Mouse (Mus musculus): ENCODE measurements around the gene Foxk1. TPM values are rescaled to one million over a fixed set of nuclear protein-coding genes. Genes with fewer than 3 reads are reported as not detected.

Gene Foxk1
- polyA plus RNA-seq, 1 experiment = 58.0 TPM

DNA sequence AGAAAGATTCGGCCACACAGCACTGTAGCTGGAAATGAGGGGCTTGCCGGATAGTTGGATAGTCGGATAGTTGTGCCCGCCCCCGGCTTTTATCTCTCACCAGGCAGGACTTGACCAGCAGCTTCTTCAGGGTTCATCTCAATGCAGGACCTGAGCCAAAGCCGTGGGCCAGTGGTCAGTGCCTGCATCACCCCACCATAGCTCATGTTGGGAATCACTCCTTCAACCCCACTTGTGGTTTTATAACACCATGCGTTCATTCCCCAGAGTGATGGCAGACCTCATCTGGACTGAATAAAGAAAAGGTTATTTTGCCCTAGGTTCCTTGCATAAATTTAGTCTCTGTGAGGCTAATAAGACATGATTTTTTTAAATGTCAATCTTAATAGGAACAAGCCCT is 9.1 kb downstream of the Foxk1 start:
- H3K27ac ChIP-seq (ENCODE audit: insufficient read depth, low read depth, low read length) = no peak overlapping the region
- H3K4me3 ChIP-seq (ENCODE audit: low read depth, low read length) = no peak overlapping the region
- H3K4me1 ChIP-seq (ENCODE audit: control insufficient read depth, insufficient read depth, insufficient read length, low read length) = peaks cover 15% of the 10 kb centered on the region
- no peak for TF ChIP-seq CTCF (IDR thresholded peaks at IDR 0.05; ENCODE audit: extremely low read depth, insufficient read length, insufficient replicate concordance, low read depth, low read length)
- no peak for TF ChIP-seq POLR2A (IDR thresholded peaks at IDR 0.05; ENCODE audit: low read depth, low read length)
- peaks cover 5% of the 10 kb centered on the region for H3K36me3 ChIP-seq (ENCODE audit: control insufficient read depth, insufficient read depth, low read length)
- WGBS = 85% methylated on average over 7 of the region's 7 CpGs
- no peaks in the 10 kb centered on the region for H3K27me3 ChIP-seq (ENCODE audit: control insufficient read depth, insufficient read depth, low read length)

DNA sequence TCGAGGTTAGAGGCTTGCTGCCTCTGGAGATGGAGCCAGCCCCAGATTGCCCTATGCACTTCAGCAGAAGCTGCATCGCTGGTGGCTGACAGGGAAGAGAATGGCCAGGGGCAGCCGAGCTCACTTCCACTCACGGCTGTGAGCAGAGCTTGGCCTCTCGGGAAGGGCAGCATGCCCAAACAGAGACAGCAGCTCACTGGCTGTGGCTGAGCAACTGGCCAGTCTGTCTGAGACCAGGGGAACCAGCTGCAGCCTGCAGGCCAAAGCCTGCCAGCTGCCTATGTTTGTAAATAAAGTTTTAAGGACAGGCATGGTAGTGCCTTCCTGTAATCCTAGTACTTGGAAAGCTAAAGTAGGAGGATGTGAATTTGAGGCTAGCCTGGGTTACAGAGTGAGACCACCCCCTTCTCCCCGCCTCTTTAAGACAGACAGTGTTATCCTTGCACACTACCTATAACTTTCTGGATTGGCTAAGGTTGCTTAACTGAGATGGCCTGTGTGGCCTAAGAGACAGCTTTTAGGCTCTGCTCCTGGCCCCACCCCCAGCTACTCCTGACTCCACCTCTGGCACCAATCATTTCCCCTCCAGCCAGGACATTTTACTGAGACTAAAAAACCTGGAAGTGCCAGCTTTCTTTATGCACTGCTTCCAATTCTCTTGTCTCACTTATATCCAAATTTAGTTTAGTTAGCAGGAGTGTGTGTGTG is 11.5 kb downstream of the Foxk1 start:
- TF ChIP-seq POLR2A (IDR thresholded peaks at IDR 0.05; ENCODE audit: low read depth, low read length) (no peak), CTCF (IDR thresholded peaks at IDR 0.05; ENCODE audit: extremely low read depth, insufficient read length, insufficient replicate concordance, low read depth, low read length) (no peak)
- Histone ChIP-seq H3K27ac (ENCODE audit: insufficient read depth, low read depth, low read length) (peak overlapping the region; percentile 11; the same call in 1 of the 2 replicates), H3K36me3 (ENCODE audit: control insufficient read depth, insufficient read depth, low read length) (no peaks in the 10 kb centered on the region; the same call in 1 of the 2 replicates), H3K27me3 (ENCODE audit: control insufficient read depth, insufficient read depth, low read length) (no peaks in the 10 kb centered on the region), H3K4me1 (ENCODE audit: control insufficient read depth, insufficient read depth, insufficient read length, low read length) (peaks cover 26% of the 10 kb centered on the region), H3K4me3 (ENCODE audit: low read depth, low read length) (no peak overlapping the region)
- 44% methylated on average over 6 of the region's 6 CpGs for WGBS

DNA sequence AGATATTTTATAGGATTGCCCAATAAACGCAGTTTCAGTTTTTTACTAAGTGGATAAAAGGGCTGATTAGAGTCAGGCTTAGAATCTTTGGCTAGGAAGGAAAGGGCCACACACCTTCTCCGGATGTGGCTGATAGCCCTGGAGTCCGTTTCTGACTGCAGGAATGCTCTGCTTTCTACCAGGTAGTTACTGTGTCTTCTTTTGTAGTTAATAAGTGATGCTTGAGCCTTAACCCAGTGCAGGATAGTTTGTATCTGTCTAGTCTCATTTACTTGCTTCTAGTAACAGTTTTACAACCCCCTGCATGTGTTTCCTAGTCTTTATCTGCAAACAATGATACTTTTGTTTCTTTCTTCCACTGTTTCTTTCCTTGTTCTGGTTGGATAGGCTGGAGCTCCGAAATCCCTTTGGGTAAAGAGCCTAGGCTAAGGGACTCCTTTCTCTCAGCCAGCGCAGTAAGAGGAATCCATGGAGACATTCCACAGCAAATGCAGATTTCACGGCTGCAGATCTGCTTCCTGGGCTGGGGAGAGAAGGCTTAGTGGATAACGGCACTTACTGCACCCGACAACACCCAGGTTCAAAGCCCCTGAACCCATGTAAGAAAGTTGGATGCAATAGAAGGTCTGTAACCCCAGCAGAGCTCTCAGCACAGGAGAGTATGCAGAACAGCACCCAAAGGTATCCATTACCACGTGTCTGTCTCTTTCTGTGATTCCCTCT is 12.6 kb downstream of the Foxk1 start:
- no peaks in the 10 kb centered on the region for H3K36me3 ChIP-seq (ENCODE audit: control insufficient read depth, insufficient read depth, low read length)
- TF ChIP-seq POLR2A (IDR thresholded peaks at IDR 0.05; ENCODE audit: low read depth, low read length) = no peak
- no peak for TF ChIP-seq CTCF (IDR thresholded peaks at IDR 0.05; ENCODE audit: extremely low read depth, insufficient read length, insufficient replicate concordance, low read depth, low read length)
- no peak overlapping the region for H3K4me3 ChIP-seq (ENCODE audit: low read depth, low read length)
- H3K4me1 ChIP-seq (ENCODE audit: control insufficient read depth, insufficient read depth, insufficient read length, low read length) = peaks cover 28% of the 10 kb centered on the region
- no peak overlapping the region for H3K27ac ChIP-seq (ENCODE audit: insufficient read depth, low read depth, low read length)
- 37% methylated on average over 9 of the region's 9 CpGs for WGBS
- no peaks in the 10 kb centered on the region for H3K27me3 ChIP-seq (ENCODE audit: control insufficient read depth, insufficient read depth, low read length)

DNA sequence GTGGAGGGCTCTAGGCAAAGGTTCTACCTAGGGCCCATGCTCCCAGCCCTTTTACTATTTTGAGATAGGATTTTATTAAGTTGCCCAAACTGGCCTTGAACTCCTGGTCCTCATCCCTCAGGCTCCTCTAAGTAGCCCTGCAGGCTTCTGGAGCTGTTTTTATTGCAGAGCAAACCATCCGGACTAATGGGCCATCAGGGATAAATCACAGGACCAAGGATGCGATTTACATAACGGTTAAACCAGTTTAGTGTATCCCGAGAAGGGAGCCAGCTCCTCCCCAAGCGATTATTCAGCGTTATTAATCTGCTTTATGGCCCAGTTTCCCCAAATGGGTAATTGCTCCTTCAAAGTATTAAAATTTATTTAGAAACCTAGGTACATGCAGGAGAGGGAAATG is 14.1 kb downstream of the Foxk1 start:
- no peak overlapping the region for H3K27ac ChIP-seq (ENCODE audit: insufficient read depth, low read depth, low read length)
- no peaks in the 10 kb centered on the region for H3K27me3 ChIP-seq (ENCODE audit: control insufficient read depth, insufficient read depth, low read length)
- H3K4me3 ChIP-seq (ENCODE audit: low read depth, low read length) = no peak overlapping the region
- H3K36me3 ChIP-seq (ENCODE audit: control insufficient read depth, insufficient read depth, low read length) = peaks cover 6% of the 10 kb centered on the region; the same call in 1 of the 2 replicates
- peaks cover 31% of the 10 kb centered on the region for H3K4me1 ChIP-seq (ENCODE audit: control insufficient read depth, insufficient read depth, insufficient read length, low read length)
- 26% methylated on average over 6 of the region's 6 CpGs for WGBS
- no peak for TF ChIP-seq CTCF (IDR thresholded peaks at IDR 0.05; ENCODE audit: extremely low read depth, insufficient read length, insufficient replicate concordance, low read depth, low read length)
- no peak for TF ChIP-seq POLR2A (IDR thresholded peaks at IDR 0.05; ENCODE audit: low read depth, low read length)

DNA sequence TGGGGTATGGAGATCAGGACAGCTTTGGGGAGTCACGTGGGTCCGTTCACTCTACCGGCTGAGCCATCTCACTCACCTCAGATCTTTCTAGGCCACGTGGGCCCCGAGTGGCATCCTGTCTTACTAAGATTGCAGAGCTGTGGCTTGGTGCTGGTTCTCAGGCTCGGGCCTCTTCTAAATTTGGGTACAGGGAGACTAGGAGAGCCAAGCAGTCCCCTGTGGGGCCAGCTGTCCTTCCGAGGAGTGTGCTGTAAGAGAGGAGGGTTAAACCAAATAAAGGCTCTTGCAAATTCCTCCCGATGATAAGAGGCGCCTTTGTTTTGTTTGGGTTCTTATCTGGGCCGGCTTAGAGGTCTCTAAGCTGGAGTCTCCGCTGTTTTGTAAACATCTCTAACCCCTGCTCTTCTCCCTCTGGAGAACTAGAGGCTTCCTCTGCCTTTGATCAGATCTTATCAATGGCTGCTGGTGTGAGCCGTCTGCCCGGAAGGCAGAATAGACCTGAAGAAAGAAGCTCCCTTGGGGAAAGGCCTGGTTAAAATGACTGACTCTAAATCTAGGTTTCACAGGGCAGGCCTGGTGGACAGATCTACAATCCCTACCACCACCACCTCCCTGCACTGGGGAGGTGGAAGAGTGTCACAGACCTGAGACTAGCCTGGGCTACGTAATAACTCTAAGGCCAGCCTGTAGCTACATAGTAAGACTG is 14.9 kb downstream of the Foxk1 start:
- Histone ChIP-seq H3K27ac (ENCODE audit: insufficient read depth, low read depth, low read length) (0 out of 2 replicates have a peak overlapping the region, but pooled peaks have one; percentile 48), H3K27me3 (ENCODE audit: control insufficient read depth, insufficient read depth, low read length) (no peaks in the 10 kb centered on the region), H3K4me1 (ENCODE audit: control insufficient read depth, insufficient read depth, insufficient read length, low read length) (peaks cover 35% of the 10 kb centered on the region), H3K4me3 (ENCODE audit: low read depth, low read length) (no peak overlapping the region), H3K36me3 (ENCODE audit: control insufficient read depth, insufficient read depth, low read length) (peaks cover 6% of the 10 kb centered on the region; the same call in 1 of the 2 replicates)
- TF ChIP-seq POLR2A (IDR thresholded peaks at IDR 0.05; ENCODE audit: low read depth, low read length) (no peak), CTCF (IDR thresholded peaks at IDR 0.05; ENCODE audit: extremely low read depth, insufficient read length, insufficient replicate concordance, low read depth, low read length) (no peak)
- 18% methylated on average over 14 of the region's 14 CpGs for WGBS

DNA sequence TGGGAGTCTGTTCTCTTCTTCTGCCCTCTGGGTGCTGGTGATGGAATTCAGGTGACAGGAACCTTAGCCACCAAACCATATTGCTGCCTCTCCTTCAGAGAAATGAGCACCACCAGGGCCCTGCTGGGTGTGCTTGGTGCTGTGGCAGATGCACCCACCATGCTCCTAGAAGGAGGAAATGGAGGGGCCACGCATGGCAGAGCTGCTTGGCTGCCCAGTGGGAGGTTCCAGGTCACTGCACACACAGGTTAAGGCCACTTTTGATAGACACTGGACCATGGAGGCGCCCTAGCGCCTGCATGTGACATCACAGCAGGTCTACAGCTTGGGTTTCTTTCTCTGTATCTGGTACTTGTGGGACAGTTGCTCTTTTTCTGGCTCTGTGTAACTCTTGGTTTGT is 15.8 kb downstream of the Foxk1 start:
- Histone ChIP-seq H3K4me3 (ENCODE audit: low read depth, low read length) (no peak overlapping the region), H3K27ac (ENCODE audit: insufficient read depth, low read depth, low read length) (no peak overlapping the region), H3K4me1 (ENCODE audit: control insufficient read depth, insufficient read depth, insufficient read length, low read length) (peaks cover 39% of the 10 kb centered on the region), H3K36me3 (ENCODE audit: control insufficient read depth, insufficient read depth, low read length) (peaks cover 6% of the 10 kb centered on the region; the same call in 1 of the 2 replicates), H3K27me3 (ENCODE audit: control insufficient read depth, insufficient read depth, low read length) (no peaks in the 10 kb centered on the region)
- WGBS = 66% methylated on average over 3 of the region's 3 CpGs
- no peak for TF ChIP-seq CTCF (IDR thresholded peaks at IDR 0.05; ENCODE audit: extremely low read depth, insufficient read length, insufficient replicate concordance, low read depth, low read length)
- no peak for TF ChIP-seq POLR2A (IDR thresholded peaks at IDR 0.05; ENCODE audit: low read depth, low read length)

Data from small intestine, adult 2 months (tissue).